Mouse (Mus musculus) urinary bladder, postnatal 10 days (tissue): ENCODE data around the gene Sptbn1.

Source experiments
- DNase-seq: peaks from one replicate; pipeline ENCODE4 v3.0.0; 2022; ENCODE audit warnings: low spot score

Sptbn1 gene

DNA sequence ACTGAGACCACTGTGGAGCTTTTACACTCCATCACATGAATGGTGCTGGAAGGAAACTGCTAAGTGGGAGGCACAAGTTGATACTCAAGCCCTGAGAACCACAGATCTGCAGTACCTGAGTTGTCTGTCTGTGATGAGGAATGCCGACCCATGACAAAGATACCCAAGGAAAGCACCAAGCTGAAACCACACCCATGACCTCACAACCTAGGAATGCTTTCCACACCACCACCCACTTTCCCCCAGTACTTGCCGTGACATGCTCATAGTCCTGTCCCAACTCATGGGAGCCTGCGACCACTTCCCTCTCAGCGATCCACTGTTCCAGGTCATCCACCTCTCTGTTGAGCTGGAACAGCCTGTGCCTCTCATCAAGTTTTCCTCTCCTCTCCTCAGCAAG, 149.9 kb downstream of the Sptbn1 start:
- no peak for DNase-seq

DNA sequence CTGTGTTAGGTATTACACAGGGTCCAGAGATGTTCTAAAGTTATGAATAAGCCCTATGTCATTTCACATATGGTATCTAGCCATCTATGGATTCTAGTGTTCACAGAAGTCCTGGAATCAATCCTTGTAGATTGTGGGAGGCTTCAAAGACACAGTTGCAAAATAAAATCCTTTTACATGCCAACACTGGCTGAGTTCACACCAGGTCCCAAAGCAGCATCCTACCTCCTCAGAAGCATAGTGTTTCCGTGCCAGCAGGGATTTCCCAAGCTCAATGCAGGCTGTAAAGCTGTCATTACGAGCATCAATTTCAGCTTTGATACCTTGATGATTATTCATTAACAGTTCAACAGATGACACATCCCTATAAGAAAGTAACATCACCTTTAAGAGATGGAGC, 154.3 kb downstream of the Sptbn1 start:
- no peak for DNase-seq

- no peak for DNase-seq
Observed at GRCm38 (mm10) chr11:30110634-30111033, 157.3 kb downstream of the Sptbn1 start.

- no peak for DNase-seq
Observed at GRCm38 (mm10) chr11:30104177-30104576, 163.8 kb downstream of the Sptbn1 start.

GRCm38 (mm10) chr11:30102594-30102993, 165.4 kb downstream of the Sptbn1 start:
- DNase-seq = no peak

GRCm38 (mm10) chr11:30101796-30102195, 166.2 kb downstream of the Sptbn1 start:
- no peak for DNase-seq

DNA sequence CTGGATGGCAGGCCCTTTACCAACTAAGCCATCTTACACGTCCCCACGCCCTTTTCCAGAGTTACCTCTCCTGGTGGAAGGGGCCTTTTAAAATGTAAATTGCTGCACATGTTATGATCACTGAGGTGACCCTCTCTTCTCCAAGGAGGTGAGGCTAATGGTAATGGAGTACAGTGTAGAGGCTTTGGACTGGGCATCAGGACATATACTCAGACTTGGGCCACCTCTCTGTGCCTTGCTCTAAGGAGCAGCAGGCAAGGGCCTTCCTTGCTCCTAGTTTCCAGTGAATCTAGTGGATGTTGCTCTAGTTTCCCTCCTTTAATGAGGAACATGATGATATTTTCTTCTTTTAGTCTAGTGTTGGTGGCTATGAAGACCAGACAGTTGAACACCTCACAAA, 166.8 kb downstream of the Sptbn1 start:
- DNase-seq = no peak

DNA sequence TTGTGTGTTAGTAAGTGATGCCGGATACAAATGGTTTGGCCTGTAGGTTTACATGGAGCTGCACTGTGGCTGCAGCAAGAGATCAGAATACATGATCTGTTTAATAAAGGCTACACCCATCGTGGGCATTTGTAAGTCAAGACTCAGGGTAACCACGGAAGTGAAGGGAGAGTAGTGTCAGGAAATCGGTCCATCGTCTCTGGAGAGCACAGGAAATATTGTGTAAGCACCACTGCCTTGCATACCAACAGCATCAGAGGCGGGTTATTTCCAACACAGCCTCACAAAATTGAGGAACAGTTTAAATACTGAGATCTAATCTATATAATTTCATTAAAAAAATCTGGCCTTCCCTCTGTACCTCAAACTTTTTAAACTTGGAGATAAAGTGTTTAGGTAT, 168.1 kb downstream of the Sptbn1 start:
- no peak for DNase-seq

DNA sequence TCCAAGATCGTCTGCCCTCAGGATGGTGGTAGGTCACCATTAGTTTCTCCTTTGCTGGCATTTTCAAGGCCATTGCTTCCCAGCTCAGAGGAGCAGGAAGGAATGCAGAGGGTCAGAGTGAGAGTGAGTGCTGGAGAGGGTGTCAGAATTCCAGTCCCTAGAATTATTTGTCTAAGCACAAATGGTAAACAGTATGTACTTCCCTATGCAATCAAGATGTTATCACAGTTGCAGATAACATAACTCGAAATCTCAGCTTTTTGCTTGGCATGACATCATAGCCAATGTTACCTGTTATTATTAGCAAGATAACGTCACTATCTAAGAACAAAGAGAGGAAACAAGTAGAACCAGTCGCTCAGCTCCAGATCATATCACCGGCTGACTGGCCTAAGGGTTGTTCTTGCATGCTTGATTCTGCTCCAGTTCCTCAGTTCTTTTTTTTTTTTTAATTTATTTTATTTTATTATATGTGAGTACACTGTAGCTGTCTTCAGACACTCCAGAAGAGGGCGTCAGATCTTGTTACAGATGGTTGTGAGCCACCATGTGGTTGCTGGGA, 172.7 kb downstream of the Sptbn1 start:
- no peak for DNase-seq

- DNase-seq = no peak
Observed at GRCm38 (mm10) chr11:30091892-30092291, 176.1 kb downstream of the Sptbn1 start.

DNA sequence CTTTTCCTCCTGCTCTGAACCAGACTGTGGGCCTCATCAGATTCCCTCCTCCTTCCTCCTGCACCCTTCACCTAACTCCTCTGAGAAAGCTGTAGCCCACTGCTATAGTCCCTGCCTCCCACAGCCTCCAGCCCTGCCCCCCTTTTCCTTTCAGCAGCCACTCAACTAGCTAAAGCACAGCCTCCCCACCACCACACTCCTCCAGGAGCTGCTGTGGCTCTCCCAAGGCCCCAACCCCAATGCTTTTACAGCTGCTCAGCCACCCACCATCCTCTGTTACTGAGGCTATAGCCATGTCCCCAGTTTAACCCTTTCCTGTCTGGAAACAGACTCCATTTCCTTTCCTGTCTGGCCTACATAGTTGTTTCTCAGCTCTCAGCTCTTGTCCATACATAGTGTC, 182.9 kb downstream of the Sptbn1 start:
- no peak for DNase-seq

DNA sequence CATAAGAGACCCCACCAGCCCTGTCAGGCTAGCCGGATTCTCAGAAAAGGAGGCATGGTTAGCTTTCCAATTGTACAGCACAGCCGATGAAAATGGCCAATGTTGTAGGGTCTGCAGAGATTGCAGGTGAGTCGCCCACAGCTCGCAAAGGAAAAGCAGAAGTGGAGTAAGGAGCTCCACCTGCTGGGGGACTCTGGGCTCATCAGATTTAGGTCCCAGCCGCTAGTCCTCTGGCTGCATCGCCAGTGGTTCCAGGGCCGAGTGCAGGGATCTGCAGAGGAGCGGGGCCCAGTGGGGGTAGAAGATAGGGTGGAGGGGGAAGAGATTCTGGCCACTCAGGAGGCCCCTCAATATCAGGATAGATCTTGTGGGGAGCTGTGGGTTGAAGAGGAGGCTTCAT, 210.7 kb downstream of the Sptbn1 start:
- no peak for DNase-seq
